Mouse (Mus musculus) CH12.LX (cell line): Measurements from ENCODE around the gene C3. TPM values are rescaled to one million over a fixed set of nuclear protein-coding genes. Genes with fewer than 3 reads are reported as not detected.

Experiments
- DNase-seq: peaks from one replicate; pipeline ENCODE4 v3.0.0-alpha.2; 2013; ENCODE audit errors: extremely low read depth
- H3K27ac ChIP-seq: 2 replicates; pipeline ENCODE4 v1.5.1; 2012; ENCODE audit warnings: low read depth, mild to moderate bottlenecking, control low read depth, moderate library complexity; ENCODE audit not compliant: insufficient read depth
- H3K27me3 ChIP-seq: replicated peaks from 2 replicates; pipeline ENCODE3; 2012; ENCODE audit warnings: inconsistent platforms
- H3K36me3 ChIP-seq, 2 experiments: replicated peaks in 1 of 2; 2 replicates each; pipeline versions ENCODE3 to v1.6.1; 2012; ENCODE audit warnings: inconsistent platforms in 1 of 2, low read length in 1 of 2, mild to moderate bottlenecking in 1 of 2, mixed read lengths in 1 of 2, moderate library complexity in 1 of 2; ENCODE audit not compliant: control insufficient read depth in 1 of 2, insufficient read depth in 1 of 2
- H3K4me1 ChIP-seq, 2 experiments: 2 replicates each; pipeline ENCODE4 v1.6.1; 2012; ENCODE audit warnings: inconsistent platforms in 1 of 2, moderate library complexity in 1 of 2; ENCODE audit not compliant: insufficient read depth in 2 of 2, control insufficient read depth in 1 of 2
- H3K4me2 ChIP-seq: 2 replicates; pipeline ENCODE4 v1.6.1; 2012; ENCODE audit warnings: low read depth, mild to moderate bottlenecking, control low read depth; ENCODE audit not compliant: poor library complexity, insufficient read depth, severe bottlenecking
- H3K4me3 ChIP-seq, 3 experiments: fragments of 150-350 bp in 1 of 3; sonication (generic) in 1 of 3; replicated peaks in 1 of 3; 2 replicates each; pipeline versions ENCODE3 to v1.5.1; 2011 to 2012; ENCODE audit warnings: low read depth in 2 of 3, low read length in 2 of 3, mild to moderate bottlenecking in 2 of 3, moderate library complexity in 2 of 3, control low read depth in 1 of 3, improper control_type of control experiment in 1 of 3, inconsistent platforms in 1 of 3, mixed read lengths in 1 of 3; ENCODE audit not compliant: poor library complexity in 1 of 3
- H3K79me2 ChIP-seq: replicated peaks from 2 replicates; pipeline ENCODE4 v1.6.1; 2012; ENCODE audit warnings: mild to moderate bottlenecking, moderate library complexity; ENCODE audit not compliant: control insufficient read depth, poor library complexity, insufficient read depth, severe bottlenecking; ENCODE audit errors: extremely low read depth
- H3K9ac ChIP-seq: 2 replicates; pipeline ENCODE4 v1.6.1; 2012; ENCODE audit warnings: low read depth, mild to moderate bottlenecking, control low read depth, moderate library complexity; ENCODE audit not compliant: insufficient read depth
- H3K9me3 ChIP-seq: replicated peaks from 2 replicates; pipeline ENCODE3; 2012; ENCODE audit warnings: low read length, inconsistent platforms, mixed read lengths
- CHD1 ChIP-seq: IDR thresholded peaks from 2 replicates; pipeline ENCODE4 v1.6.1; 2012; ENCODE audit warnings: low read depth, low read length, improper control_type of control experiment, inconsistent platforms
- CHD2 ChIP-seq: IDR thresholded peaks from 2 replicates; pipeline ENCODE4 v1.6.1; 2011; ENCODE audit warnings: low read length, improper control_type of control experiment
- CTCF ChIP-seq, 2 experiments: IDR thresholded peaks in 1 of 2; conservative IDR thresholded peaks in 1 of 2; 2 replicates each; pipeline ENCODE4 v1.5.1; 2011 to 2012; ENCODE audit warnings: low read depth in 2 of 2, low read length in 2 of 2, improper control_type of control experiment in 1 of 2, inconsistent platforms in 1 of 2, mild to moderate bottlenecking in 1 of 2, moderate library complexity in 1 of 2
- EP300 ChIP-seq: IDR thresholded peaks from 2 replicates; pipeline ENCODE4 v1.6.1; 2011; ENCODE audit warnings: low read length, improper control_type of control experiment
- ETS1 ChIP-seq: conservative IDR thresholded peaks from 2 replicates; pipeline ENCODE4 v1.6.1; 2012; ENCODE audit warnings: low read depth, mild to moderate bottlenecking, inconsistent platforms, low read length, improper control_type of control experiment, moderate library complexity
- GABPA ChIP-seq: IDR thresholded peaks from 2 replicates; pipeline ENCODE4 v1.6.1; 2012; ENCODE audit warnings: low read depth, low read length, improper control_type of control experiment, inconsistent platforms; ENCODE audit not compliant: insufficient replicate concordance
- JUN ChIP-seq: IDR thresholded peaks from 2 replicates; pipeline ENCODE4 v1.6.1; 2011; ENCODE audit warnings: low read depth, mild to moderate bottlenecking, low read length, improper control_type of control experiment, moderate library complexity; ENCODE audit not compliant: insufficient read depth
- JUND ChIP-seq: conservative IDR thresholded peaks from 2 replicates; pipeline ENCODE4 v1.6.1; 2011; ENCODE audit warnings: low read depth, low read length, improper control_type of control experiment
- MAFK ChIP-seq: IDR thresholded peaks from 2 replicates; pipeline ENCODE4 v1.6.1; 2011; ENCODE audit warnings: low read length, improper control_type of control experiment; ENCODE audit not compliant: insufficient replicate concordance
- MAZ ChIP-seq: IDR thresholded peaks from 2 replicates; pipeline ENCODE4 v1.6.1; 2012; ENCODE audit warnings: low read depth, mild to moderate bottlenecking, inconsistent platforms, low read length, improper control_type of control experiment, moderate library complexity
- MEF2A ChIP-seq: IDR thresholded peaks from 2 replicates; pipeline ENCODE4 v1.6.1; 2014; ENCODE audit warnings: low read depth, mild to moderate bottlenecking, inconsistent platforms, low read length, improper control_type of control experiment, borderline replicate concordance
- NELFE ChIP-seq: IDR thresholded peaks from 2 replicates; pipeline ENCODE4 v1.6.1; 2011; ENCODE audit warnings: low read depth, low read length, improper control_type of control experiment
- PAX5 ChIP-seq: IDR thresholded peaks from 2 replicates; pipeline ENCODE4 v1.6.1; 2012; ENCODE audit warnings: low read length, inconsistent platforms, mixed read lengths
- POLR2AphosphoS2 ChIP-seq: IDR thresholded peaks from 2 replicates; pipeline ENCODE4 v1.6.1; 2011; ENCODE audit warnings: low read depth, low read length, improper control_type of control experiment
- RCOR1 ChIP-seq: conservative IDR thresholded peaks from 2 replicates; pipeline ENCODE4 v1.6.1; 2012; ENCODE audit warnings: low read depth, mild to moderate bottlenecking, inconsistent platforms, low read length, improper control_type of control experiment
- SMC3 ChIP-seq: IDR thresholded peaks from 2 replicates; pipeline ENCODE4 v1.6.1; 2011; ENCODE audit warnings: low read depth, low read length, improper control_type of control experiment
- TBP ChIP-seq: conservative IDR thresholded peaks from 2 replicates; pipeline ENCODE4 v1.6.1; 2011; ENCODE audit warnings: low read depth, low read length, improper control_type of control experiment
- TCF12 ChIP-seq: IDR thresholded peaks from 2 replicates; pipeline ENCODE4 v1.6.1; 2014; ENCODE audit warnings: low read depth, mild to moderate bottlenecking, inconsistent platforms, low read length, improper control_type of control experiment
- USF1 ChIP-seq: IDR thresholded peaks from 2 replicates; pipeline ENCODE4 v1.6.1; 2014; ENCODE audit warnings: low read depth, mild to moderate bottlenecking, inconsistent platforms, low read length, improper control_type of control experiment
- ZC3H11A ChIP-seq: IDR thresholded peaks from 2 replicates; pipeline ENCODE4 v1.6.1; 2012; ENCODE audit warnings: low read depth, mild to moderate bottlenecking, inconsistent platforms, low read length, improper control_type of control experiment
- ZMIZ1 ChIP-seq: IDR thresholded peaks from 2 replicates; pipeline ENCODE4 v1.6.1; 2012; ENCODE audit warnings: low read depth, mild to moderate bottlenecking, inconsistent platforms, low read length, improper control_type of control experiment
- ZNF384 ChIP-seq: IDR thresholded peaks from 2 replicates; pipeline ENCODE4 v1.6.1; 2012; ENCODE audit warnings: low read depth, low read length, improper control_type of control experiment, inconsistent platforms
- dilution Hi-C: fragments of 300-500 bp; cut with MboI; formaldehyde crosslinking; loops from 2 replicates; pipeline ENCODE4 v1.14.3; 2020; ENCODE audit warnings: low sequenced_read_pairs; ENCODE audit not compliant: extremely low pct_unique_long_range_greater_than_20kb, extremely low pct_ligation_motif_present
- in situ Hi-C: fragments of 300-500 bp; cut with MboI; formaldehyde crosslinking; loops from 3 replicates; pipeline ENCODE4 v1.14.3; 2019; ENCODE audit warnings: low sequenced_read_pairs, low pct_ligation_motif_present, low pct_unique_long_range_greater_than_20kb, mixed read lengths
- polyA plus RNA-seq: library from polyadenylated mRNA; unstranded; fragments of >175 nt; gene quantifications from 2 replicates; pipeline ENCODE4 v1.2.1, GENCODE M21; 2012; ENCODE audit warnings: low read depth; ENCODE audit not compliant: insufficient read length
- total RNA-seq, 2 experiments: library from RNA; depleted of rRNA; stranded (reverse); fragments of 300-350 nt in 1 of 2; fragments of >200 nt in 1 of 2; gene quantifications; 2 replicates each; pipeline ENCODE4 v1.2.3; 2012 to 2014

The C3 gene
- total and polyA plus RNA-seq, 3 experiments, result 1.2 to 5.4 (median 3.9) TPM

GRCm38 (mm10) chr17:57237181-57237580 lies 9.2 kb upstream of the C3 start:
- H3K9ac ChIP-seq, result no peak overlapping the region
- H3K27me3 ChIP-seq, result no peaks in the 10 kb centered on the region
- dilution Hi-C loops, result no loop called here
- no peak for TF ChIP-seq SMC3
- TF ChIP-seq CHD2, result no peak
- no peak for TF ChIP-seq ZMIZ1
- no peak for TF ChIP-seq JUND
- no peak for TF ChIP-seq JUN
- no peak for TF ChIP-seq POLR2AphosphoS2
- no peak for TF ChIP-seq NELFE
- TF ChIP-seq ZC3H11A, result no peak
- no peak for DNase-seq
- peaks cover 0 to 6% of the 10 kb centered on the region in 2 experiments; a peak in 2 of 4 replicates for H3K4me1 ChIP-seq
- in situ Hi-C loops, result no loop called here
- peaks cover 42 to 57% of the 10 kb centered on the region in 2 experiments for H3K36me3 ChIP-seq
- H3K4me2 ChIP-seq, result no peak overlapping the region
- no peak overlapping the region for H3K4me3 ChIP-seq
- no peaks in the 10 kb centered on the region for H3K9me3 ChIP-seq
- H3K27ac ChIP-seq, result no peak overlapping the region
- no peaks in the 10 kb centered on the region for H3K79me2 ChIP-seq

GRCm38 (mm10) chr17:57235803-57236202 lies 7.9 kb upstream of the C3 start:
- Histone ChIP-seq H3K9me3 (no peaks in the 10 kb centered on the region), H3K4me2 (no peak overlapping the region), H3K9ac (no peak overlapping the region)

More at GRCm38 (mm10) chr17:57235803-57236202, 7.9 kb upstream of the C3 start:
- no peak overlapping the region for H3K4me3 ChIP-seq
- TF ChIP-seq USF1, result no peak
- TF ChIP-seq ZNF384, result no peak
- TF ChIP-seq CHD1, result no peak
- no peak for TF ChIP-seq ZMIZ1
- no peak for TF ChIP-seq SMC3
- TF ChIP-seq NELFE, result no peak
- TF ChIP-seq CHD2, result no peak
- TF ChIP-seq TCF12, result no peak
- no peak for TF ChIP-seq MAFK
- no peak for TF ChIP-seq PAX5
- no peak for TF ChIP-seq CTCF (conservative IDR thresholded peaks at IDR 0.05 in 1 of 2, IDR thresholded peaks at IDR 0.05 in 1 of 2; ENCODE audit: low read depth in 2 of 2, low read length in 2 of 2)
- no peak for TF ChIP-seq MEF2A
- no peak for TF ChIP-seq TBP
- TF ChIP-seq GABPA, result no peak
- no peak for TF ChIP-seq EP300
- TF ChIP-seq ETS1, result no peak
- TF ChIP-seq MAZ, result no peak
- no peak for TF ChIP-seq RCOR1
- in situ Hi-C loops (no loop called here), dilution Hi-C loops (no loop called here)
- H3K27ac ChIP-seq, result no peak overlapping the region
- H3K4me1 ChIP-seq, result peaks cover 0 to 11% of the 10 kb centered on the region in 2 experiments; a peak in 2 of 4 replicates
- DNase-seq, result no peak
- H3K27me3 ChIP-seq, result no peaks in the 10 kb centered on the region
- H3K36me3 ChIP-seq, result peaks cover 36 to 49% of the 10 kb centered on the region in 2 experiments
- H3K79me2 ChIP-seq, result no peaks in the 10 kb centered on the region
